Mouse (Mus musculus) kidney, adult 2 months (tissue): ENCODE measurements around the gene Adcy7. TPM values are rescaled to one million over a fixed set of nuclear protein-coding genes. Genes with fewer than 3 reads are reported as not detected.

Source experiments
- DNase-seq: peaks from one replicate; pipeline ENCODE4 v3.0.0; 2021
- H3K27ac ChIP-seq: fragments of 200-500 bp; 2 replicates; pipeline ENCODE4 v1.5.1; 2012; ENCODE audit warnings: low read depth, low read length, control low read depth, inconsistent platforms; ENCODE audit not compliant: insufficient read depth
- H3K27me3 ChIP-seq: fragments of 200-500 bp; replicated peaks from 2 replicates; pipeline ENCODE4 v1.6.1; 2012; ENCODE audit warnings: mild to moderate bottlenecking, moderate library complexity, low read length, inconsistent platforms; ENCODE audit not compliant: control insufficient read depth, insufficient read depth
- H3K36me3 ChIP-seq: fragments of 200-500 bp; 2 replicates; pipeline ENCODE4 v1.6.1; 2012; ENCODE audit warnings: mild to moderate bottlenecking, moderate library complexity, low read length, inconsistent platforms; ENCODE audit not compliant: control insufficient read depth, insufficient read depth
- H3K4me1 ChIP-seq: fragments of 200-500 bp; 2 replicates; pipeline ENCODE4 v1.6.1; 2011; ENCODE audit warnings: low read length; ENCODE audit not compliant: control insufficient read depth, insufficient read depth
- H3K4me3 ChIP-seq: fragments of 200-500 bp; 2 replicates; pipeline ENCODE4 v1.5.1; 2011; ENCODE audit warnings: mild to moderate bottlenecking, low read depth, low read length, control low read depth; ENCODE audit not compliant: insufficient read depth
- CTCF ChIP-seq: fragments of 200-500 bp; conservative IDR thresholded peaks from 2 replicates; pipeline ENCODE4 v1.5.1; 2011; ENCODE audit warnings: low read depth, mild to moderate bottlenecking, control low read depth, low read length, moderate library complexity, mixed read lengths; ENCODE audit not compliant: insufficient read depth, insufficient read length
- POLR2A ChIP-seq: fragments of 200-500 bp; IDR thresholded peaks from one replicate; pipeline ENCODE4 v1.6.1; 2011; ENCODE audit warnings: low read depth, low read length, control low read depth
- WGBS: fragments of 180-500 bp; shearing (Covaris S2); methylation state at CpG from one replicate; pipeline ENCODE4 v1.1.7; 2018; 5-methylcytosine and 5-hydroxymethylcytosine counted together
- polyA plus RNA-seq: library from polyadenylated mRNA; depleted of rRNA; stranded (reverse); fragments of >200 nt; gene quantifications from 2 replicates; pipeline ENCODE4 v1.2.3, GENCODE M21; 2012

Adcy7 gene
- polyA plus RNA-seq, 1 experiment, result 4.8 TPM

GRCm38 (mm10) chr8:88359959-88360358 lies 87.8 kb downstream of the Adcy7 start:
- H3K4me3 ChIP-seq, result no peak overlapping the region
- H3K27me3 ChIP-seq, result no peaks in the 10 kb centered on the region
- no peak for TF ChIP-seq CTCF
- no peak for TF ChIP-seq POLR2A
- 31% methylated on average over 2 of the region's 2 CpGs for WGBS
- H3K4me1 ChIP-seq, result peaks cover 5% of the 10 kb centered on the region; the same call in 1 of the 2 replicates
- peaks cover 12% of the 10 kb centered on the region for H3K36me3 ChIP-seq
- H3K27ac ChIP-seq, result no peak overlapping the region
- no peak for DNase-seq

- 1% methylated on average over 31 of the region's 31 CpGs for WGBS
- peaks cover 8% of the 10 kb centered on the region for H3K36me3 ChIP-seq
- DNase-seq, result peak; percentile 42
- peak overlapping the region; percentile 98 for H3K27ac ChIP-seq
- TF ChIP-seq POLR2A (no peak), CTCF (no peak)
- H3K4me1 ChIP-seq, result peaks cover 5% of the 10 kb centered on the region; the same call in 1 of the 2 replicates
- H3K27me3 ChIP-seq, result no peaks in the 10 kb centered on the region
- peak overlapping the region; percentile 77 for H3K4me3 ChIP-seq
These were observed 89.0 kb downstream of the Adcy7 start for GRCm38 (mm10) chr8:88361044-88361707.

GRCm38 (mm10) chr8:88361708-88362428 lies 89.7 kb downstream of the Adcy7 start, which contains the start of gene Brd7:
TSS of gene Brd7 (minus strand) at chr8:88362194.
- Histone ChIP-seq H3K27me3 (no peaks in the 10 kb centered on the region), H3K4me3 (peak within 1 kb of the TSS; percentile 98), H3K36me3 (peaks cover 5% of the 10 kb centered on the region), H3K4me1 (peaks cover 5% of the 10 kb centered on the region; the same call in 1 of the 2 replicates), H3K27ac (peak within 1 kb of the TSS; percentile 98)
- TF ChIP-seq POLR2A (no peak), CTCF (peak; percentile 58)
- under 1% methylated on average over 89 of the region's 91 CpGs for WGBS
- DNase-seq, result peak; percentile 90

- no peak for DNase-seq
- WGBS, result 12% methylated on average over 11 of the region's 11 CpGs
- H3K27ac ChIP-seq, result peak overlapping the region; percentile 93
- H3K36me3 ChIP-seq, result peaks cover 2% of the 10 kb centered on the region; the same call in 1 of the 2 replicates
- peak overlapping the region; percentile 98 for H3K4me3 ChIP-seq
- H3K4me1 ChIP-seq, result peaks cover 5% of the 10 kb centered on the region; the same call in 1 of the 2 replicates
- H3K27me3 ChIP-seq, result no peaks in the 10 kb centered on the region
- TF ChIP-seq CTCF (no peak), POLR2A (no peak)
These were observed 90.4 kb downstream of the Adcy7 start for GRCm38 (mm10) chr8:88362446-88363150.

- DNase-seq, result peak; percentile 68
- H3K27ac ChIP-seq, result no peak overlapping the region
- no peak for TF ChIP-seq POLR2A
- TF ChIP-seq CTCF, result no peak; the same call in 1 of the 2 replicates
- no peaks in the 10 kb centered on the region for H3K36me3 ChIP-seq
- H3K4me3 ChIP-seq, result no peak overlapping the region
- 14% methylated on average over 6 of the region's 6 CpGs for WGBS
- no peaks in the 10 kb centered on the region for H3K4me1 ChIP-seq
- no peaks in the 10 kb centered on the region for H3K27me3 ChIP-seq
These were observed 97.0 kb downstream of the Adcy7 start for GRCm38 (mm10) chr8:88369221-88369620.

- Histone ChIP-seq H3K27me3 (no peaks in the 10 kb centered on the region), H3K36me3 (no peaks in the 10 kb centered on the region), H3K4me1 (no peaks in the 10 kb centered on the region), H3K27ac (no peak overlapping the region), H3K4me3 (no peak overlapping the region)
- no peak for DNase-seq
- WGBS, result 46% methylated on average over 3 of the region's 3 CpGs
- no peak for TF ChIP-seq POLR2A
- no peak for TF ChIP-seq CTCF
These were observed 97.6 kb downstream of the Adcy7 start for GRCm38 (mm10) chr8:88369805-88370204.
